Mouse (Mus musculus): ENCODE measurements around the gene Pld1.

GRCm38 (mm10) chr3:27936731-27937130, 1.8 kb upstream of the Pld1 start:
- TF ChIP-seq TAL1 (IDR thresholded peaks at IDR 0.05; ENCODE audit: low read length) (no peak), GATA1 (IDR thresholded peaks at IDR 0.05; ENCODE audit: low read length) (no peak)
